Mouse (Mus musculus) adrenal gland (tissue): ENCODE data around the gene Zfp367.

ENCODE experiments used
- intact Hi-C: fragments of 180-260 bp; cut with DNase I; formaldehyde crosslinking; loops from one replicate; pipeline ENCODE4 v1.15.1; 2025

Zfp367 gene

GRCm38 (mm10) chr13:64092752-64093151 is 60.2 kb downstream of the Zfp367 start:
- intact Hi-C loops = loop anchor here (2.0 kb wide), 1 partner anchor 40 kb away; no protein-coding TSS in a partner anchor

- intact Hi-C loops = loop anchor here (2.0 kb wide), 1 partner anchor 39 kb away; no protein-coding TSS in a partner anchor
These were observed 60.9 kb downstream of the Zfp367 start for GRCm38 (mm10) chr13:64092141-64092540.

GRCm38 (mm10) chr13:64091006-64091405 is 62.0 kb downstream of the Zfp367 start:
- intact Hi-C loops = no loop called here

DNA sequence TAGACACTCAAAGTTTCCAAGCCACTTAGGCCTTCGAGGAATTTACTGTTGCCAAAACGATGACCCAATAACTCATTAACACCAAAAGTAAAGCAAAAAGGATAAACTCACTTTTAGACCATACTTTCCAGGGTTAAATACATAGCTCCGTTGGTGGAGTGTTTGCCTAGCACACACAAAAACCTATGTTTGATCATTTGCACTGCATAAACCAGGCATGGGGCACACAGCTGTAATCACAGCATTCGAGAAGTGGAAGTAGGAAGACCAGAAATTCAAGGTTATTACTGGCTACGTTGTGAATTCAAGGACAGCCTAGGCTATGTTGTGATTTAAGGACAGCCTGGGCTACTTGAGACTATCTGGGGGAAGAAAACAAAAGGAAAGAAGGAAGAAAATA is 62.7 kb downstream of the Zfp367 start:
- intact Hi-C loops = no loop called here

DNA sequence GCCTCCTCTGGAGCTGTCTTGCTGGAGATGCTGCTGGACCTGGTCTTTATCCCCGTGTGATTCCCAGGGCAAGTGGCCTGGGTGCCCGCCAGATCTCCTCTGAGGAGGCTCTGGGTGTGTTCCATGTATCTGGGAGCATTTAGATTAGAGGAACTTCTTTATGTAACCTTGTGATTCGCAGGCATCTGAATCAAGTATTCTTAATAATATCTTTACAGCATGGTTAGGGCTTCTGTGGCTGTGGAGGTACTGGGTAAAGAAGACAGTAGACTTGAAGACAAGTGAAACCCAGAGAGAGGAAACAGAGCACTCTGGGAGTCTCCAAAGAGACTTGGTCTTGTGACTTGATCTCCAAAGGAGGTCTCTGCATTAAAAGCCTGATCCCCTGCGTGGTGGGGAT is 63.9 kb downstream of the Zfp367 start, which contains the start of gene Hsd17b3:
Hsd17b3 (minus strand) TSS at position 101 of the 400 bp plus-strand sequence.
- intact Hi-C loops = no loop called here

- intact Hi-C loops = no loop called here
These were observed 64.9 kb downstream of the Zfp367 start for GRCm38 (mm10) chr13:64088057-64088456.

DNA sequence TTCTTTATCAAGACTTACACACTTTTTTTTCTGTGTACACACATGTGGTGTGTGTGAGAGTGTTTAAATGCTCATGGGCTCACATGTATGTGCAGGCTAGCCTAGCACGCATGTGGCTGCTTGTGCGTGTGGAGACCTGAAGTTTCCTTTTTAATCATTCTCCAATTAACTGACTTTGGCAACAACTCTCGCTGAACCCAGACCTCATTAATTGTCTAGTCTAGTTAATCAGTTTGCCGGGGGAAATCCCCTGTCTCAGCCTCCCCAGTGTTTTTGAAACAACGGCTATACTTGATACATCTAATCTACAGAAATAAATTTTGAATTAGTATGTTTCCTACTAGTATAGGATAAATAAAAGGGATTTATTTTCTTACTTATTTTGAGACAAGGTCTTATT is 67.0 kb downstream of the Zfp367 start:
- intact Hi-C loops = no loop called here

GRCm38 (mm10) chr13:64083331-64083730 is 69.7 kb downstream of the Zfp367 start:
- intact Hi-C loops = no loop called here
